Mouse (Mus musculus) layer of hippocampus, adult 18-20 months (tissue): Measurements from ENCODE around the gene Shmt1. TPM values are rescaled to one million over a fixed set of nuclear protein-coding genes. Genes with fewer than 3 reads are reported as not detected.
A peak's percentile ranks its signal among the peaks of the same experiment; 100 is the strongest.

ENCODE experiments used
- DNase-seq, 2 experiments: peaks; one replicate each; pipeline ENCODE4 v3.0.0; 2022; ENCODE audit warnings: low spot score in 2 of 2
- total RNA-seq, 2 experiments: library from RNA; stranded (reverse); gene quantifications; 2 replicates each; pipeline ENCODE4 v1.2.3; 2021

Gene Shmt1
- total RNA-seq, 2 experiments from 2014 or later, result 5.1 to 7.2 TPM

GRCm38 (mm10) chr11:60799977-60800376 is 11.5 kb downstream of the Shmt1 start:
- no peak for DNase-seq

DNA sequence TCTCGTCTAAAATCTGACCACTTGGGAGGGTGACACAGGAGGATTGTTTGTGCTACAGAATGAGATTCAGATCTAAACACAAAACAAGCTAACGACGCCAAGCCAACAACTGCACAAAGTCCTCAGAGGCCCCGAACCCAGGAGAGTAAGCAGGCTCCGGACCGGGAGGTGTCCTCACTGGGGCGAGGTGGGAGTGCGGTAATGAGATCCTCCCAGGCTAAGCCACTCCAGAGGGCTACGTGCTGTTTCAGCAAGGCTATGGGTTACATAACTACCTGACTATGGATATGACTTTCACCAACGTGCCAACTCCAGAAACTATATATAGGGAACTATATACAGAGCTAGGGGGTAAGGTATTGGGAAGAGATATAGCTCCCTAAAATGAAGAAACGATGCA is 15.2 kb downstream of the Shmt1 start:
- no peak for DNase-seq

- no peak for DNase-seq
These were observed 21.0 kb downstream of the Shmt1 start for GRCm38 (mm10) chr11:60790472-60790871.

DNA sequence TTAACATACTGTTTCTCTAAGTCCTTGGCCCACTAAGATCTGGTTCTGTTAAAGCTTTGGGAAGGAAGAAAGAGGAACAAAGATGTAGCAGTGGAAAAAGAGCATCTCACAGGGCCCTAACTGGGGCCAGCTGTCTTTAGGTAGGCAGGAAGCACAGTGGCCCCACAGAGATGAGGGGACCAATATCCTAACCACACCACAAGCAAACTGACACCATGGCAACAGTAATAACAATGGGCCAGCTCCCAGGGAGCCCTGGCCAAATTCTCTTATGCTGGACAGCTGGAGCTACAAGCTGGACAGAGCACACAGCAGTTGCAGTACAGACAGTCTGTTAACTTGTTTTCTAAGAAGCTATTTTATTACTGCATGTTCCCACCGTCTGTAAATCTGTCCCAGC is 23.9 kb downstream of the Shmt1 start:
- peak; percentile 14 to 47 for DNase-seq

GRCm38 (mm10) chr11:60784179-60784922 is 27.2 kb downstream of the Shmt1 start:
- no peak for DNase-seq

- DNase-seq, result no peak
These were observed 31.8 kb downstream of the Shmt1 start for GRCm38 (mm10) chr11:60779673-60780189.

- no peak for DNase-seq
These were observed 33.6 kb downstream of the Shmt1 start for GRCm38 (mm10) chr11:60777801-60778370.

GRCm38 (mm10) chr11:60776829-60777740 is 34.4 kb downstream of the Shmt1 start, which contains the start of the genes Top3a and Smcr8:
TSS of gene Top3a (minus strand) at chr11:60777365.
TSS of gene Smcr8 (plus strand) at chr11:60777524.
- DNase-seq, result peak; percentile 85 to 91

- no peak for DNase-seq
These were observed 35.2 kb downstream of the Shmt1 start for GRCm38 (mm10) chr11:60776107-60776828.

DNA sequence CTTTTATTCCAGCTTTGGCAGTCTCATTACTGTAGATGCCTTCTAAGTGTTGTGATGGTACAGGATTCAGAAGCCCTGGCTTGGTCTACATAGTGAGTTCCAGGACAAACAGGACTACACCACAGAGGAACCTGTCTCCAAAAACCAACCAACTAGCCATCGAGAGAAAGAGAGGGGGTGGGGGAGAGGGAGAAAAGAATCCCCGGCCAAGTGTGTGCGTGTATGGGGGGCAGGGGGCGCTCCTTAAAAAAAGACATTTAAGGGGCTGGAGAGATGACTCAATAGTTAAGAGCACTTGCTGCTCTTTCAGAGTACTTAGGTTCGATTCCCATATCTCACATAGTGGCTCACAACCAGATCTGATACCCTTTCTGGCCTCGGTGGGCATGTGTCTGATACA is 35.9 kb downstream of the Shmt1 start:
- no peak for DNase-seq

DNA sequence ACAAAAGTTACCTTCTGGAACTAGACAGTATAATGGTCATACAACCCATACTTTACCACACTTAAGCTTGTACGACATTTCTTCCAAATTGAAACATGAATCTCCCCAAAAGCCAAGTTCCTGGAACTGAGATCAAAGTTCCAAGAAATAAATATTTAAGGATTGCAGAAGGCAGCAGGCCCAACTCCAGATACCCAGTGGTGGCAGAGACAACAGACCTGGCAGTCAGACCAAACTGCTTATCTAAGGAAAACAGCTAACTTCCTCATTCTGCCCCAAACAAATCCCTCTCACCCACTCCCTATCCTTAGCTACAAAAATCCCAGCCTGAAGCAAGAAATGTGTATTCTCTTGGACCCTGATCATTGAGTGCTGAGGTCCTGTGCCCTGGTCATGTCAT is 36.7 kb downstream of the Shmt1 start:
- no peak for DNase-seq

DNA sequence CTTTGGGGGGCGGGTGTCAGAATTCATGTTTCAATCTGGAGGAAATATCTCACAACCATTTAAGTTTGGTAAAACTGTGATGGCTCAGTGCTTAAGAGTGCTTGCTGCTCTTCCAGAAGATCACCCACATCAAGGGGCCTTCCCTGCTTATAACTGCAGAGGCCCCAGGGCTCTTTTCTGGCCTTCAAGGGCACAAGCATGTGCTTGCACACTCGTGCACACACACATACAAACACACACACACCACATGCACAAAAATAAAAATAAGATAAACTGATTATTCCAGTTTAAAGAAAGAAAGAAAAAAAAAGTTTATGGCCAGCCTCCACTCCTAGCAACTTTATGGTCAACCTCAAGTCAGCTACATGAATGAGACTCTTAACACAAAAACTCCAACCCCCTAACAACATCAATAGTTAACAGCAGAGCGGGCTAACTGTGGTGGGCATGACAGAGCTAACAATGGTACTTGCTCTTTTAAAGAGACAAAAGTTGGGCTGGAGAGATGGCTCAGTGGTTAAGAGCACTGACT is 37.3 kb downstream of the Shmt1 start:
- no peak for DNase-seq

DNA sequence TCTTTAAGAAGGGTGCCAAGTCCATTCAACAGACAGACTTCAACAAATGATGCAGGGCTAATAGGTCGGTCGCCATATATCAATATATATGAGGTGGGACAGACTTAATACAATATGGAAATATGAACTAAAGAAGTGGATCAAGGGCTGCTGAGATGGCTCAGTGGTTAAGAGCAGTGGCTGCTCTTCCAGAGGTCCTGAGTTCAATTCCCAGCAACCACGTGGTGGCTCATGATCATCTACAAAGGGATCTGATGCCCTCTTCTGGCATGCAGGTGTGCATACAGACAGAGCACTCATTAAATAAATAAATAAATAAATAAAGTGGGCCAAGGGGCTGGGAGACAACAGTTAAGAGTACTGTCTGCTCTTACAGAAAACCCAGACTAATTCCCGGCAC is 39.4 kb downstream of the Shmt1 start:
- DNase-seq, result no peak

GRCm38 (mm10) chr11:60770776-60771175 is 40.7 kb downstream of the Shmt1 start:
- DNase-seq, result no peak

- DNase-seq, result no peak
These were observed 42.2 kb downstream of the Shmt1 start for GRCm38 (mm10) chr11:60769322-60769721.

DNA sequence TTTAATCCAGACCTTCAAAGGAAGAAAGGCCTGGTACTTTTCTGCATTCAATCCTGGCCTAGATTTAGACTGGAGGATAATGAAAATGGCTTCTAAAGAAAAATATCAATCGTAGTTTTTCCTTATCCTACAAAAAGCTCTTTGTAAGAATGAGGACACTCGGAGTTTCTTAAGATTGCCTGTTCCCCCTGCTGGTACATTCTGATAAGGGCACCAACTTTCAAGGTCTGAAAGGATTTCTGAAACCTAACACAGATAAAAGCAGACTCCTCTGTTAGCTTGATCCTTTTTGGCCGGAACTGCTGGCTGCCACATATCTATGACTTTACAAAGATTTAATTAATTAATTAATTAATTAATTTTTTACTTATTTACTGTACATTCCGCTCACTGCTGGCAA is 44.5 kb downstream of the Shmt1 start:
- DNase-seq, result no peak

- no peak for DNase-seq
These were observed 49.8 kb downstream of the Shmt1 start for GRCm38 (mm10) chr11:60761681-60762080.

DNA sequence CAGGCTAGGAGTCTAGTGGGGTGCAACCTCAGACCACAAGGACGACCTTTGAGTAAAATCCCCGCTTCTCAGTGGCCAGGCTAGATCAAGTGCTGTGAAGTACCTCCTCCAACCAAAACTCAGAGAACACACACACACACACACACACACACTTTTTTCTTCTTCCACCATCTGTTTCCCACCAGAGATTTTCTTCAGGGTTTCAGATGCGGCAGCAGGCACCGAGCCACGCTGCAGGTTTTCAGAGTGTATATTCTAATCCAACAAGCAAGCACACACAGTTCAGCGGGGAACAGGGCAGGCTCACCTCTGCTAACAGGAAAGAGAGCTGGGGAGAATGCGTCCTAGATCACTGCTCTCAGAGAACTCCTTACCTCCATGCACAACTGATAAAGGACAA is 55.9 kb downstream of the Shmt1 start:
- peak in 1 of 2 experiments; percentile 22 for DNase-seq

DNA sequence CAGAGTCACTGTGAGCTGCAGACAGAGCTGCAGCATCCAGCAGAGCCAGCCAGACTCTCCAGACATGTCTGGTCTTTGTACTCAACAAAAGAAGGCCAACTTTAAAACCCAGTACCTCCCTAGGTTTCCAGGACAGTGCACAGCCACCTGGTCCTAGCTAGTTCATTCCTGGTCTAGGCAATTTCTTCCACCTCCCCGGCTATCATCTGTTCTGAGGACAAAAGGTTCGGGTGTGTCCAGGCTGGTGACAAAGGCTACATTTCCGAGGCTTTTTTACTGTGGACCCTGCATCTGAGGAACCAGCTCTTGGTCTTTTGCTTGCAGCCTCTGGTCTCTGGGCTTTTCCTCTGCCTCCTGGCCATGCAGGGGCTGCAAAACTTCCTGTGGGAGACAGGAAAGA is 71.2 kb downstream of the Shmt1 start:
- no peak for DNase-seq
